Mouse (Mus musculus) heart, postnatal 0 days (tissue): ENCODE measurements around the gene Zpbp.

Source experiments
- CTCF ChIP-seq: IDR thresholded peaks from 2 replicates; pipeline ENCODE4 v1.5.1; 2016; ENCODE audit warnings: antibody characterized with exemption, control low read depth, low read depth
- EP300 ChIP-seq: IDR thresholded peaks from 2 replicates; pipeline ENCODE4 v1.6.1; 2016; ENCODE audit warnings: antibody characterized with exemption, low read depth

GRCm38 (mm10) chr11:11257348-11257747 is 204.9 kb downstream of the Zpbp start:
- TF ChIP-seq CTCF (no peak), EP300 (no peak)
